Mouse (Mus musculus) testis, adult 2 months (tissue): ENCODE results near the gene Dnah2.

Source experiments
- CTCF ChIP-seq: fragments of 200-500 bp; IDR thresholded peaks from 2 replicates; pipeline ENCODE4 v1.5.1; 2012; ENCODE audit warnings: low read depth, mild to moderate bottlenecking, inconsistent platforms, low read length, moderate library complexity; ENCODE audit not compliant: control insufficient read depth, insufficient read depth, insufficient replicate concordance
- POLR2A ChIP-seq: fragments of 200-500 bp; IDR thresholded peaks from 2 replicates; pipeline ENCODE4 v1.6.1; 2012; ENCODE audit warnings: low read depth, mild to moderate bottlenecking, inconsistent platforms, low read length, moderate library complexity; ENCODE audit not compliant: control insufficient read depth

GRCm38 (mm10) chr11:69490898-69491297 lies 58.0 kb downstream of the Dnah2 start:
- TF ChIP-seq POLR2A (no peak), CTCF (no peak)
